Mouse (Mus musculus) monocyte, adult 2 months (primary cell): Measurements from ENCODE around the gene Gp5.
"Not testable (repeated sequence)": the region's sequence is repeated elsewhere in the genome, so short reads cannot be mapped to it uniquely, and the experiment has no call there.

ENCODE experiments used
- DNase-seq, 2 experiments: peaks; one replicate each; pipeline ENCODE4 v3.0.0; 2022; ENCODE audit warnings: low spot score in 2 of 2, low read depth in 1 of 2

Gene Gp5

GRCm38 (mm10) chr16:30310647-30311046 lies at the start of gene Gp5:
Gene Gp5 (minus strand): TSS chr16:30310779.
- no peak for DNase-seq

GRCm38 (mm10) chr16:30353489-30353888 lies 42.9 kb upstream of the Gp5 start:
- DNase-seq = not testable (repeated sequence)

GRCm38 (mm10) chr16:30314236-30314635 lies 3.7 kb upstream of the Gp5 start:
- no peak for DNase-seq

GRCm38 (mm10) chr16:30310171-30310515 lies 436 bp downstream of the Gp5 start:
- DNase-seq = no peak

- DNase-seq = no peak
These were observed 996 bp downstream of the Gp5 start for GRCm38 (mm10) chr16:30309395-30310170.

- DNase-seq = no peak
These were observed 1.8 kb downstream of the Gp5 start for GRCm38 (mm10) chr16:30308616-30309394.

- DNase-seq = no peak
These were observed 2.5 kb downstream of the Gp5 start for GRCm38 (mm10) chr16:30307961-30308615.

- no peak for DNase-seq
These were observed 3.3 kb downstream of the Gp5 start for GRCm38 (mm10) chr16:30307306-30307705.

GRCm38 (mm10) chr16:30306102-30306501 lies 4.5 kb downstream of the Gp5 start:
- no peak for DNase-seq

GRCm38 (mm10) chr16:30304236-30304635 lies 6.3 kb downstream of the Gp5 start:
- no peak for DNase-seq

- no peak for DNase-seq
These were observed 7.2 kb downstream of the Gp5 start for GRCm38 (mm10) chr16:30303411-30303810.

- no peak for DNase-seq
These were observed 7.9 kb downstream of the Gp5 start for GRCm38 (mm10) chr16:30302686-30303085.

GRCm38 (mm10) chr16:30299711-30300277 lies 10.8 kb downstream of the Gp5 start:
- DNase-seq = no peak

GRCm38 (mm10) chr16:30297450-30297849 lies 13.1 kb downstream of the Gp5 start:
- DNase-seq = no peak

GRCm38 (mm10) chr16:30296601-30297275 lies 13.8 kb downstream of the Gp5 start:
- no peak for DNase-seq

- no peak for DNase-seq
These were observed 15.5 kb downstream of the Gp5 start for GRCm38 (mm10) chr16:30295106-30295505.

- DNase-seq = no peak
These were observed 20.1 kb downstream of the Gp5 start for GRCm38 (mm10) chr16:30290436-30290835.

- DNase-seq = no peak
These were observed 24.9 kb downstream of the Gp5 start for GRCm38 (mm10) chr16:30285701-30286100.

GRCm38 (mm10) chr16:30283743-30284337 lies 26.7 kb downstream of the Gp5 start:
- no peak for DNase-seq

- no peak for DNase-seq
These were observed 27.6 kb downstream of the Gp5 start, which contains the start of gene Lrrc15 for GRCm38 (mm10) chr16:30282844-30283495. Gene Lrrc15 (minus strand): TSS chr16:30283256.
